Mouse (Mus musculus) megakaryocyte-erythroid progenitor cell, adult 5-6 weeks (primary cell): ENCODE results near the gene Cyp1a1. TPM values are rescaled to one million over a fixed set of nuclear protein-coding genes. Genes with fewer than 3 reads are reported as not detected.

ENCODE experiments used
- ATAC-seq: replicated peaks from 2 replicates; pipeline ENCODE4 v1.8.0; 2016; ENCODE audit warnings: mild to moderate bottlenecking, inconsistent platforms; ENCODE audit not compliant: severe bottlenecking, poor library complexity, low FRiP score, low TSS enrichment
- total RNA-seq, 2 experiments: library from RNA; stranded (forward) in 1 of 2; stranded (reverse) in 1 of 2; fragments of 200-1000, 215-1000 nt in 1 of 2; fragments of >200 nt in 1 of 2; fragmentation: Nextera tagmentation in 1 of 2; gene quantifications; 2 replicates each; pipeline ENCODE4 v1.2.3; 2014 to 2017

The Cyp1a1 gene
- total RNA-seq (2014; fragmentation: Nextera tagmentation) (0.52 and 1.7 TPM in 2 replicates), total RNA-seq (2017) (1.3 TPM in 1 of 2 replicates, not detected in the other)

- ATAC-seq = no peak
Measured at GRCm38 (mm10) chr9:57687751-57688150, at the start of gene Cyp1a1. Gene Cyp1a1 (plus strand): TSS chr9:57687928.

GRCm38 (mm10) chr9:57638651-57639459 lies 48.9 kb upstream of the Cyp1a1 start:
- ATAC-seq = peak; percentile 75

- no peak for ATAC-seq
Measured at GRCm38 (mm10) chr9:57639661-57640328, 47.9 kb upstream of the Cyp1a1 start.

- peak; percentile 50 for ATAC-seq
Measured at GRCm38 (mm10) chr9:57640384-57640783, 47.3 kb upstream of the Cyp1a1 start.

GRCm38 (mm10) chr9:57641022-57641421 lies 46.7 kb upstream of the Cyp1a1 start:
- no peak for ATAC-seq

GRCm38 (mm10) chr9:57641775-57642550 lies 45.8 kb upstream of the Cyp1a1 start:
- ATAC-seq = no peak

- ATAC-seq = no peak
Measured at GRCm38 (mm10) chr9:57643169-57643855, 44.4 kb upstream of the Cyp1a1 start.

- peak; percentile 57 for ATAC-seq
Measured at GRCm38 (mm10) chr9:57643856-57644180, 43.9 kb upstream of the Cyp1a1 start.

- ATAC-seq = no peak
Measured at GRCm38 (mm10) chr9:57644442-57644943, 43.2 kb upstream of the Cyp1a1 start.

GRCm38 (mm10) chr9:57644944-57645893 lies 42.5 kb upstream of the Cyp1a1 start:
- peak; percentile 46 for ATAC-seq

GRCm38 (mm10) chr9:57646551-57647103 lies 41.1 kb upstream of the Cyp1a1 start:
- ATAC-seq = no peak

- ATAC-seq = no peak
Measured at GRCm38 (mm10) chr9:57647286-57648108, 40.2 kb upstream of the Cyp1a1 start.

- no peak for ATAC-seq
Measured at GRCm38 (mm10) chr9:57650130-57650785, 37.5 kb upstream of the Cyp1a1 start.

- ATAC-seq = no peak
Measured at GRCm38 (mm10) chr9:57650786-57651311, 36.9 kb upstream of the Cyp1a1 start.

GRCm38 (mm10) chr9:57652351-57652750 lies 35.4 kb upstream of the Cyp1a1 start:
- ATAC-seq = no peak

- no peak for ATAC-seq
Measured at GRCm38 (mm10) chr9:57652855-57653254, 34.9 kb upstream of the Cyp1a1 start.
